Mouse (Mus musculus): ENCODE results near the gene Cfap46.

GRCm38 (mm10) chr7:139683706-139684552 is at the start of gene Cfap46:
- TF ChIP-seq GATA1 (IDR thresholded peaks at IDR 0.05; ENCODE audit: borderline replicate concordance, low read length) (no peak), FLI1 (IDR thresholded peaks at IDR 0.05; ENCODE audit: low read length) (no peak)

Measured in megakaryocyte, embryonic 14.5 days (primary cell).